Mouse (Mus musculus): ENCODE data around the gene Tpcn2. TPM values are rescaled to one million over a fixed set of nuclear protein-coding genes. Genes with fewer than 3 reads are reported as not detected.

The Tpcn2 gene
- total RNA-seq, 1 experiment from 2014 or later, result 5.7 TPM

DNA sequence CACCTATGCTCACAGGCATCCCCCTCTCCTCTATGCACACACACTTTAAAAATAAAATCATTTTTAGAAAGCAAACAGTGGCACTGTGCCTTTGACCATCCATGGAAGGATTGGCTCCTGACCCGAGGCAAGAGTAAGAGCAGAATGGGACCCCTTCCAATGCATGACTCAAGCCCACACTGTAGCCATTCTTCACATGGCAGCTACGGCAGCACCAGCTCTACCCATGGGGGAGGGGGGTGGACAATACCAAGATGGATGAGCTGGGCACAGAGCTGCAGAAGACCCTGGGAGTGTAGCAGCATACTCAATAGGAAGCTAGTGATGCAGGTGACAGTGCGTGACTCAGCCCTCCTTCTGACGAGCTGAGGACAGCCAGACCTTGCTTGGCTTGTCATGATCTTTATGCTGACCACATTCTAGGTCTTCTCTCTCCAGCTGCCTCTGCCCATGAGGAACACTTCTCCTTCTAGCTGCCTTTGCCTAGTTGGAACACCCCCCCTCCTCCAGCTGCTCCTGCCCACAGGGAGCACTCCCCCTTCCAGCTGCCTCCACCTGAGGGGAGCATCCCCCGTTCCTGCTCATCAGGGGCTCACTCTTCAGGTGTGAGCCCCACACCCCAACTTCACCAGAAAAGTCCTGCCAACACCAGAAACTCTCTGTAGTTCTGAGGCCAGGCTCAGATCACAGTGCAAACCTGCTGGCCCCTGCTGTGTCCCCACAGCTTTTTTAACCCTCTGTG lies 88.5 kb downstream of the Tpcn2 start:
- ATAC-seq (replicated peaks in 1 of 2; ENCODE audit: insufficient read depth in 1 of 2, low FRiP score in 2 of 2, low TSS enrichment in 1 of 2, low read depth in 1 of 2, poor library complexity in 2 of 2, severe bottlenecking in 2 of 2), result no peak

DNA sequence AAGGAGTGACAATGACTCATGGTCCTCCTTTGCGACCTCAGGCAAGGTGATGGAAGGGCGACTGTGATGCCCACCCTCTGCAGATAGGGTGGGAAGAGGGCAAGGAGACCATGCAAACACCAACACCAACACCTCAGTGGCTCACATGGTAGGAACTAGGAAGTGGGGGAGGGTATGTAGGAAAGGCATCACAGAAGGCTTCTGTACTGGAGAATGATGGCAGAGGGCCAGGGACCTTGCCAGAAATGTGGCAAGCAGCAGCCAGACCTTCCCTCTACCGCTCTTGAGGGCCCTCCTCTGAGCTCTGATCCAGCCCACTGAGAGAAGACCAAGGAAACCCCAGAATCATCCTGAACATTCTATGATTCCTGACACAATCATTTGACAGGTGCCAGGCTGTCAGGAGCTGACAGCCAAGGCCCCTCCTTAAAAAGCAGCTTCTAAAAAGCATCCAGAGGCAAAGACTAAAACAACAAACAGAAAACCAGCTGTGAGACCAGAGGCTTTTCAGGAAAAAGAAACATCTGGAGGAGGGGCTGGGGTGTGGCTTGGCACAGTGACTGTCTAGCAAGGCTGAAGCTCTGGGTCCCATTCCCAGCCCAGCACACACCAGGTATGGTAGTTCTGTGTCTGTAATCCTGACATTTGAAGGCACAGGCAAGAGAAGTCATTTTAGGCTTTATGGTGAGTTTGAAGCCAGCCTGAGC lies 89.2 kb downstream of the Tpcn2 start:
- peak; percentile 30 to 43 for ATAC-seq (replicated peaks in 1 of 2; ENCODE audit: insufficient read depth in 1 of 2, low FRiP score in 2 of 2, low TSS enrichment in 1 of 2, low read depth in 1 of 2, poor library complexity in 2 of 2, severe bottlenecking in 2 of 2)

DNA sequence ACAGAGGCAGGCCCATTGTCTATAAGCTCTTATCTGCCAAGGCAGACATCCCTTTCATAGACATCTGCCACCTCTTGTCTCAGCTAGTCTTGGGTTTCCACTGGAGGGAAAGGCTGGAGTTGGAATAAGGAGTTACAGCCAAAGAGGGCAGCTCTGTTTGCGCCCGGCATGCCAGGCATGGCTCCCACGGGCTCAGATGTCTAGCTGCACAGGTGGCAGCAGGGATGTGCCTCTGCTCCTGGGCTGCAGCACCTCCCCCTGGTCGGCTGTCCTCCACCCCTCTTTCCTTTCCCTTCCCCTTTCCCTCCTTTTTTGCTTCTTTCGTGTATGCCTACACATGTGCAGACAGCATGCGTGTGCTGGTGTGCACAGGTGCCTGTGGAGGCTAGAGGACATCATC lies 91.0 kb downstream of the Tpcn2 start:
- ATAC-seq (replicated peaks in 1 of 2; ENCODE audit: insufficient read depth in 1 of 2, low FRiP score in 2 of 2, low TSS enrichment in 1 of 2, low read depth in 1 of 2, poor library complexity in 2 of 2, severe bottlenecking in 2 of 2), result no peak

DNA sequence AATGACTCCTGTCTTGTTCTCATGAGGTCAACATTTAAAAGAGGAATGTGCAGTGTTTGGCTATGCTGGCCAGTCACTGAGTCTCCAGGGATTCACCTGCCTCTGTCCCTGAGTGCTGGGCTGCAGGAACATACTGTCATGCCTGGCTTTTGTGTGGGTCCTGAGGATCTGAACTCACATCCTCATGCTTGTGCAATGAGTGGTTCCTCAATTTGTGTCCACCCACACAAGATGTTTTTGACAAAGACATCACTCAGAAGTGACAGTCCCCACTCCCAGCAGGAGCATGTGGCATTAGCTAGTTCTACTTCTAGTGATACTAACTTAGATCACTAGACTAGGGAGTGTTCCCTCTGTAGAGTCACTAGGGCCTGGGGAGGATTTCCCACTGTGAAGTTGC lies 93.3 kb downstream of the Tpcn2 start:
- ATAC-seq (replicated peaks in 1 of 2; ENCODE audit: insufficient read depth in 1 of 2, low FRiP score in 2 of 2, low TSS enrichment in 1 of 2, low read depth in 1 of 2, poor library complexity in 2 of 2, severe bottlenecking in 2 of 2), result no peak

DNA sequence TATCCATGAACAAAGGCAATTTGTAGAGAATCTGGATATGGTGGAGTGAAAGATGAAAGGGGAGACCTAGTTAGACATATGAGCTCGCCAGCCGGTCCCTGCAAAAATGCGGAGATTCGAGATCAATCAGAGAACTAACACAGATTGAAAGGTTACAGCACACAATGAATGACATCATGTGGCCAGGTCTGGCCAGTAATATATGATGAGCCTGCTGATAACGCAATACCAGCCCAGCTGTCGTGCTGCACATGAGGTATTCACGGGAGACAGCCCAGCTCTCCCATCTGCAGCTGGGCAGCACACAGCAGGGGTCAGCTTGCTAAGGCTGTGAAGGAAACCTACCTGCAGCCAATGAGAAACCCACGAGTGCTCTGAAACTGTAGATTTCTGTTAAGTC lies 94.5 kb downstream of the Tpcn2 start:
- no peak for ATAC-seq (replicated peaks in 1 of 2; ENCODE audit: insufficient read depth in 1 of 2, low FRiP score in 2 of 2, low TSS enrichment in 1 of 2, low read depth in 1 of 2, poor library complexity in 2 of 2, severe bottlenecking in 2 of 2)

DNA sequence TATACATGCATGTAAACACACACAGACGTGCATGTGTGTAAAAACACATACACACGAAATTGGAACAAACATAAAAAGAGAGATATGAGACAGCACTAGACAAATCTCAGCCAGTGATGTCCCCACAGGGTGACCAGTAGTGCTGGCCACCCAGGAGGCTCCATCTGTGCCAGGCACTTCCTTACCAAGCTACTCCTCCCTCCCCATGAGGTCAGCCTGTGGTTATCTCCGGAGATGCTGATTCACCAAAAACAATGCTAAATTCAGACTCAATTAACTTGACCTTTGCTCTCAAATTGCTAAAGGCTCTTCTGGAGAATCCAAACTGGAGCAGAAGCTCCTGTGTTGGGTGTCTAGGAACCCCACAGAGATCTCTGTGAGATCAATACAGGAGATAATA lies 96.0 kb downstream of the Tpcn2 start:
- ATAC-seq (replicated peaks in 1 of 2; ENCODE audit: insufficient read depth in 1 of 2, low FRiP score in 2 of 2, low TSS enrichment in 1 of 2, low read depth in 1 of 2, poor library complexity in 2 of 2, severe bottlenecking in 2 of 2), result no peak

DNA sequence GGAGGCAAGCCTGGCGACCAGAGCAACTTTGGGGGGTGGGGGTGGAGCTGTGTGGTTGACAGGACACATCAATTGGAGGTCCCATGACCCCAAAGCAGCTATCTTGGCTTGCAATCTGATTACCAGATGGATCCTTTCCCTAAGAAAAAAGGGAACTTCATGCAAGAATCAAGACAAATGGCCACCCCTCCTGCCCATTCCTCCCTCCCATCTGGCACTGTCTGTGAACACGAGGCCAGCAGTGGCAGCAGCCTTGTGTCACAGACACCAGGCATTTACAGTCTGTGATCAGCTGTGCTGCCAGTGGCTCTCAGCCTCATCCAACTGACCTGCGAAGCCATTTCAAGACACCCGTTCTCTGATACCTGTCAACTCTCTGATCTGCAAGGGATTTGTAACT lies 101.4 kb downstream of the Tpcn2 start:
- ATAC-seq (replicated peaks in 1 of 2; ENCODE audit: insufficient read depth in 1 of 2, low FRiP score in 2 of 2, low TSS enrichment in 1 of 2, low read depth in 1 of 2, poor library complexity in 2 of 2, severe bottlenecking in 2 of 2), result peak in 1 of 2 experiments; percentile 36; a peak in 2 of 4 replicates

DNA sequence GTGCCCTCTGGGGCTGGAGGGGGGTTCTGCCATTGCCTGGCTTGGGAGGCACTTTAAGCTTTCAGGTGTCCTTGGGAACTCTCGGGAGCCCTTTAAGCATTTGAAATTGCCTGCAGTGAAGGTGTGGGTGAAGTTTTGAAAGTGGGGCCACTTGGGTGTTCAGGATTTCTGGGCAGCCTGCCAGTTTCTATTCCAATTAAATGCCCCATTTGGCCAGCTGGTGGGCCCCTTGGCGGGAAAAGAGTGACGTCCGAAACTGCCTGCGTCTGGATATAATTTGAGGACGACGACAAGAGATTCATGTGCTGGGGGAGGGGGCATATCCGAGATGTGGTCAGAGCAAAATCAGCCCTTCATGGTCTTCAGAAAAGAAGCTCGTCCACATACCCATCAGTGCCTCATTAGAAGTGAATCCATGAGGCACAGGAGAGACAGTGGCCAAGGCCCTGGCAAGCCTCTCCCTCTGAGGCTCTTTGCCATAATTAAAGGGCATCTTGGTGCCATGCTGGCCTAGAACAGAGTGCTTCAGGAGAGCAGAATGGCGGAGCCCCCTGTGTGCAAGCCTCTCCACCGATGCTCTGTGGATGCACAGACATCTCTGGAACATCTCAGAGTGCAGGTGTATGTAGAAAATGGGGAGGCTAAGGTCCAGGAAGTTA lies 102.3 kb downstream of the Tpcn2 start:
- ATAC-seq (replicated peaks in 1 of 2; ENCODE audit: insufficient read depth in 1 of 2, low FRiP score in 2 of 2, low TSS enrichment in 1 of 2, low read depth in 1 of 2, poor library complexity in 2 of 2, severe bottlenecking in 2 of 2), result no peak

DNA sequence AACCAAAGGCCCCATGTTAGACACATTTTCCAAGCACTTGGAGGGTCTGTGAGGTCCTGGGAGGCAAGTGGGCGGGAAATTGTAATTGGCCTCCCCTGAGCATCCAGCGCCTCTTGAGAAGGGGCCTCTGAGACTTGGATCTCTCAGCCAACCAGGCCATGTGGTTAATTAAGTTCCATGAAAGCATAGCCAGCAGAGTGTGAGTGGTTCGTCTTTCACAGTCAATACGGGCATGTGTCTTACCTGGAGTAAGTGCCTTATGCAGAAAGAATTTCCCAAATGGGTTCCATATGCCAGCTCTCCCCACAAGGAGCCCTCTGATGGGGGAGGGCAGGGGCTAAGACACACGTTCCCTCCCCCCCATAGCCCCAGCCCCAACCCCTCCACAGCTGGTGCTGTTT lies 104.1 kb downstream of the Tpcn2 start:
- no peak for ATAC-seq (replicated peaks in 1 of 2; ENCODE audit: insufficient read depth in 1 of 2, low FRiP score in 2 of 2, low TSS enrichment in 1 of 2, low read depth in 1 of 2, poor library complexity in 2 of 2, severe bottlenecking in 2 of 2)

DNA sequence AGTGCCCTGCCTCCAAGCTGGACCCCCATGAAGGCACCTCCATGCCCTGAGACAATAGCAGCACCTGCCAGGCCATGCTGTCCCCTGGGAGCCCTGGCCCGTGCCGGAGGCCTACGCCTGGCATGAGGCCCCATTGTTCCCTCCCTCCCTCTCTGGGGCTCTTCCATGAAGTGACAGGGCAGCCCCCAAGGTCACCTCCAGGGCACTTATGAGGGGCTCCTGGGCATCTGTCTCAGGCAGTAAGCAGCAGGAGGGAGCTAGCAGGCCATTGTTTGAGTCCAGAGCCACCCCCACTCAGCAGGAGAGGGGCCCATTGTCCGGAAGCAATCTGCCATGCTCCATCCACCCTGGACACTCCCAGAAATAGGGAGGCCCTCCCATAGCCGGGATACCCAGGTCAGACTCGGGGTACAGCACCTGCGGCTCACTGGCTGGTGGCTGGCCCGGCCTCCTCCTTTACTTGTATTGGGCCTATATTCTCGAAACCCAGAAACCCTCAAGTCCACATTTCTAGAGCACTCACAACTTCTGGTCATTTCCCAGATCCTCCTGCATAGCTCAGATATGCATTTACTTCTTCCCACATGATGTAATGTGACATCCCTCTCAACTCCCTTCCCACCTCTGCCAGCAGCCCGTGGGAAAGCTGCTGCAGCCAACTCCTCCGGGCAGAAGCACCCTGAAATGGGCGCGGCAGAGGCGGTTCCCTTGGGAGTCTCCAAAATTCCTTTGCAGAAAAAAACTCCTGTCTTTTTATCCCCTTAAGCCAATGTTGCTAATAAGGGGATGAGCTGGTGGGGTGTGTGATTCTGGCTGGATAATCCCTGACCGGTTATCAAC lies 106.8 kb downstream of the Tpcn2 start:
- ATAC-seq (replicated peaks in 1 of 2; ENCODE audit: insufficient read depth in 1 of 2, low FRiP score in 2 of 2, low TSS enrichment in 1 of 2, low read depth in 1 of 2, poor library complexity in 2 of 2, severe bottlenecking in 2 of 2), result no peak

DNA sequence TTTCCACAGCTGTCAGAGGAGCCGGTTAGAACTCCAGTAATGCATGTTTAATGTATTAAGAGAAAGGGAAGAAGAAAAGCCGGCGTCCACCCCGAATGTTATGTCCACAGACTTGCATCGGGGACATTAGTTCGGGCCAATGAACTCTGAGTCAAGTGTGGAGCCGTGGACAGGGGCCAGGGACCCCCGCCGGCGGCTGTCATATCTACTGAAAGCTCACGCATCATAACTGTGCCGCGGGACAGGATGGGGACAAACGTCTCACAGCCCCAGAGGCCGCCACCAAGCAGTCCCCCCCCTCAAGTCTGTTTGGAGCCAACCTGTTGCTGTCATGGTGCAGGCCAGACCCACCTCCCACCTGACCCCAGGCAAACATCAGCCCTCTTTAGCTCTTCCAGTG lies 110.2 kb downstream of the Tpcn2 start:
- no peak for ATAC-seq (replicated peaks in 1 of 2; ENCODE audit: insufficient read depth in 1 of 2, low FRiP score in 2 of 2, low TSS enrichment in 1 of 2, low read depth in 1 of 2, poor library complexity in 2 of 2, severe bottlenecking in 2 of 2)

DNA sequence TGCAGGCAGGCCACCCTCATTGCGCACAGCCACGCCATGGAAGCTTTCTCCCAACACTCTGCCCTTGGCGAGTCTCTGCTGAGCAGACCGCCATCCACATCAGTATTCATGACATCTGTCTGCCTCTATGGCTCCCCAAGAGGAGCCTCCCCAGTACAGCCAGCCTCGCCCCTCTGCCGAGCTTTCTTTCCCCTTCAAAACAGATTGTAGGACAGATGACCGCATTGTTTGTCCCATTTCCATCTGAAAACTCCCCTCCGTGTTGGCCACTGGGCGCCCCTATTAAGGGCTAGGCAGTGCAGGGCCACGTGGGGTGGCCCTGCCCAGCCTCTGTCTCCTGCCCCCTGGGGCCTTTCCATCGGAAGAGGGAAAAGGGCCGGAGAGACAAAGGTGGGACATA lies 110.7 kb downstream of the Tpcn2 start:
- ATAC-seq (replicated peaks in 1 of 2; ENCODE audit: insufficient read depth in 1 of 2, low FRiP score in 2 of 2, low TSS enrichment in 1 of 2, low read depth in 1 of 2, poor library complexity in 2 of 2, severe bottlenecking in 2 of 2), result no peak

DNA sequence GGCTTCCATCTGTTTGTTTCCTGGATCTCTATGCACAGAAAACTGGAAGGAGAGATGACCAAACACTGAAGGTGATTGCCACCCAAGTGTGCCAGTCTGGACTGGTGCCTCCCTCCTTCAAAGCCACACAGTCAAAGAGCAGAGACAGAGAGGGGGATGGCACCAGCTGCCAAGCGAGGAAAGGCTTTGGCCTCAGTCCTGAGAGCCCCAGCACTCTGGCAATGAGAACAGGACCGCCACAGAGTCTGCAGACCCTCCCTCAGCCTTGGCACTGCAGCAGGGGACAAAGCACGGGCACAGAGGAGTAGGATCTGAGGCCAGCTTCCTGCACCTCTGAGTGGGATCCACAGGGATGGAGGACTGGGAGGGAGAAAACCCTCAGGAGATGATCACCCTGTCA lies 114.1 kb downstream of the Tpcn2 start:
- no peak for ATAC-seq (replicated peaks in 1 of 2; ENCODE audit: insufficient read depth in 1 of 2, low FRiP score in 2 of 2, low TSS enrichment in 1 of 2, low read depth in 1 of 2, poor library complexity in 2 of 2, severe bottlenecking in 2 of 2)

DNA sequence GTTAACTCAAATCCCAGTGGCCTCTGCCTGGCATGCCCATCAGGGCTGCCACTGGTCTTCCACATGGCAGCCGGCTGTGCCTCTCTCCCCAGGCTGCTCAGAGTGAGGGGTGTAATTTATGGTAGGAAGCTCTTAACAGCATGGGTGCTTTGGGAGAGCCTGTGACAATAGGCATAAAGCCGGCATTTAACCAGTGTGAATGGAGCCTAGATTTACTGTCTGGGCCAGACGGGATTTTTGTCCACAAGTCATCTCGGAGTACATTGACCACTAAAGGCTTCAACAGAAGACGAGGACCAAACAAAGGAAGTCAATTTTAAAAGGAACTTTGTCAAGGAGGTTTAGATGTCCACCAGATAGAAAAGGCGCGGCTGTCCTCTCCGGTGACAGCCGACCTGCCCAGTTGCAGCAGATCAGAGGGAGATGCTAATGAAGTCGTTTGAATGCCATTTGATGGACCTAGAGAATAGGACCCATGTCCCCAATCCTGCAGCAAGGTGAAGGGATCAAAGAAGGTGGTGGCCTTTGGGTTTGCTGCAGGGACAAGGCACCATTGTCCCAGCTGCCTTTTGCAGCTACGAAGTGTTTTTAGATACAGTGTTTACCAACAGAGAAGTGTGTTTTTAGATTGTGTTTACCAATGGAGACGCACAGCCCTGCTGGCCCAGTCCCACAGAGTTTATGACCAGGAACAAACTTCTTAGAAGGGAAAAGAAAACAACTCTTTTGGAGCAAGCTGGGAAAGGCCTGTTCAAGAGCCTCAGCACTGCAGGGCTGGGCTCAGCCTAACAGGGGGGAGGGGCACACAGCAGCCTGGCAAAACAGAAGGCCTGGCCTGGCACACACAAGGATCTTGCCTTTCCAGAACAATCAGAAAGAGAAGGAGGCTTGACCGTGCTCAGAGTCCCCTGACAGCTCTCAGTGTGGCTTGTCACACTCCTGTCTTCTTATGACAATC lies 124.2 kb downstream of the Tpcn2 start:
- no peak for ATAC-seq (replicated peaks in 1 of 2; ENCODE audit: insufficient read depth in 1 of 2, low FRiP score in 2 of 2, low TSS enrichment in 1 of 2, low read depth in 1 of 2, poor library complexity in 2 of 2, severe bottlenecking in 2 of 2)

DNA sequence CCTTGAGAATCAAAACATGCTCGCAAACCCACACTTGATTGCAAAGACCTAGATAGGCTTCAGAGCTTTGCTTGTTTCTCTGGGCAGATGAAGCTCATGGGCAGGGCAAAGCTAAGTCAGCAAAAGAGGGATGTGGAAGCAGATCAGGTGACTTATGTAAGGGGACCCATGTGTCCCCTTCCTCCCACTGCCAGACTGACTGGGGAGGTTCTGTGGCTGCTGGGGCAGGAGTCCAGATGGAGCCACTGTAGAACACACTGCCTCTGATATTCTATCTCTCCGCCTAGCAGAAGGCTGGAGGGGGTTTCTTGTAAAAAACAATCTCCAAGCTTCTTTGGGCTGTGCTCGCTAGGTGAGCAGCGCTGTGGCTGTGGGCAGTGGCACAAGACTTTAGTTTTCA lies 128.1 kb downstream of the Tpcn2 start:
- ATAC-seq (replicated peaks in 1 of 2; ENCODE audit: insufficient read depth in 1 of 2, low FRiP score in 2 of 2, low TSS enrichment in 1 of 2, low read depth in 1 of 2, poor library complexity in 2 of 2, severe bottlenecking in 2 of 2), result no peak

DNA sequence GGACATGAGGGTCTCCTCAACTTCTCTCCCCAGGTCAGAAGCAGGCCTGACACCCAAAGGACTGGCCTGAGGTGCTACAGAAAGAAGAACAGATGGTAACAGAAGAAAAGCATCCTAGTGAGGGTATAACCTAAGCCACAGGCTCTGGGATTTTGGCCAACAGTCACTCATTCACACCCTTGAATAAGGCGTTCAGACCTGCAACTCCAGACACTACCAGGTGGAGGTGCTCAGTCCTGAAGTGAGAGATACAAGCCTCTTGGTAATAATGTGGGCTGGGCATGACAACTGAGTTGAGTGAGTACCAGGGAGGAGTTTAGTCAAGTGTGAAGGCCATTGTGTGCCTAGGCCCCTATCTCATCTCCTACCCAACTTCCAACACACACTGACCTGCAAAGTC lies 129.7 kb downstream of the Tpcn2 start:
- no peak for ATAC-seq (replicated peaks in 1 of 2; ENCODE audit: insufficient read depth in 1 of 2, low FRiP score in 2 of 2, low TSS enrichment in 1 of 2, low read depth in 1 of 2, poor library complexity in 2 of 2, severe bottlenecking in 2 of 2)

DNA sequence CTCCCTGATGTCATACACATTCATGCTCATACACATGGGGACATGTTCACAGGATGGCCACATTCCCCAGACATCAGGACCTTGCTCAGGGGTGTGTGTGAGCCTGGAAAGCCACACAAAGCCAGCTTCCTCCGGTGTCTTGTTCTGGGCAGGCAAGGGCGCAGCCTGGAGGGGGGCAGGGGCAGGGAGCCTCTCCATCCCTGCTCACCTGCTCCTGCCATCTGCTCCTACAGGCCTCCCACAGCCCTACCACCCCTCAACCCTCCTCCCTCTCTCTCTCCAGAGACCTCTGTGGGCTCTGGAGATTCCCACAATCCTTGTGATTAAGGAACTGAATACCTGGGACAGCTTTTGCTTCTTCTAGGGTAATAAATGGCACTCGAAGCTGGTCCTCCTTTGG lies 132.0 kb downstream of the Tpcn2 start:
- no peak for ATAC-seq (replicated peaks in 1 of 2; ENCODE audit: insufficient read depth in 1 of 2, low FRiP score in 2 of 2, low TSS enrichment in 1 of 2, low read depth in 1 of 2, poor library complexity in 2 of 2, severe bottlenecking in 2 of 2)
